Mouse (Mus musculus) heart, adult 2 months (tissue): ENCODE data around the gene Tcp11x2. TPM values are rescaled to one million over a fixed set of nuclear protein-coding genes. Genes with fewer than 3 reads are reported as not detected.

Source experiments
- DNase-seq, 2 experiments: peaks; one replicate each; pipeline ENCODE4 v3.0.0; 2021
- H3K27ac ChIP-seq: fragments of 200-600 bp; 2 replicates; pipeline ENCODE4 v1.8.1; 2022
- H3K27me3 ChIP-seq: fragments of 200-500 bp; 2 replicates; pipeline ENCODE4 v1.6.1; 2012; ENCODE audit warnings: mild to moderate bottlenecking, low read length, inconsistent platforms, mixed read lengths; ENCODE audit not compliant: control insufficient read depth, insufficient read depth
- H3K36me3 ChIP-seq: fragments of 200-500 bp; 2 replicates; pipeline ENCODE4 v1.6.1; 2012; ENCODE audit warnings: low read length, inconsistent platforms; ENCODE audit not compliant: control insufficient read depth, insufficient read depth
- H3K4me1 ChIP-seq: fragments of 200-500 bp; 2 replicates; pipeline ENCODE4 v1.6.1; 2011; ENCODE audit warnings: low read length; ENCODE audit not compliant: control insufficient read depth, insufficient read depth
- H3K4me3 ChIP-seq: fragments of 200-600 bp; 2 replicates; pipeline ENCODE4 v1.8.1; 2022
- H3K79me2 ChIP-seq: fragments of 200-500 bp; replicated peaks from 2 replicates; pipeline ENCODE4 v1.6.1; 2012; ENCODE audit warnings: mild to moderate bottlenecking, inconsistent platforms, low read length, moderate library complexity, mixed read lengths; ENCODE audit not compliant: control insufficient read depth, insufficient read depth
- H3K9ac ChIP-seq: fragments of 200-500 bp; 2 replicates; pipeline ENCODE4 v1.6.1; 2012; ENCODE audit warnings: low read depth, mild to moderate bottlenecking, control low read depth, inconsistent platforms, low read length, mixed read lengths
- CTCF ChIP-seq: fragments of 200-600 bp; IDR thresholded peaks from 2 replicates; pipeline ENCODE4 v1.8.1; 2022; ENCODE audit warnings: antibody characterized with exemption, mild to moderate bottlenecking, moderate library complexity
- EP300 ChIP-seq: fragments of 200-500 bp; IDR thresholded peaks from 2 replicates; pipeline ENCODE4 v1.6.1; 2011; ENCODE audit warnings: low read depth, low read length, control low read depth; ENCODE audit not compliant: insufficient read depth
- POLR2A ChIP-seq: fragments of 200-500 bp; IDR thresholded peaks from 2 replicates; pipeline ENCODE4 v1.6.1; 2011; ENCODE audit warnings: mild to moderate bottlenecking, low read depth, low read length, control low read depth; ENCODE audit not compliant: insufficient read depth
- WGBS: fragments of 180-500 bp; shearing (Covaris S2); methylation state at CpG from one replicate; pipeline ENCODE4 v1.1.7; 2018; 5-methylcytosine and 5-hydroxymethylcytosine counted together
- intact Hi-C: fragments of 180-260 bp; cut with DNase I; formaldehyde crosslinking; loops from one replicate; pipeline ENCODE4 v1.15.1; 2025
- polyA plus RNA-seq: library from polyadenylated mRNA; depleted of rRNA; stranded (reverse); fragments of >200 nt; gene quantifications from 2 replicates; pipeline ENCODE4 v1.2.3, GENCODE M21; 2012; rRNA removed
- total RNA-seq, 2 experiments: library from RNA; stranded (reverse); gene quantifications; 2 replicates each; pipeline ENCODE4 v1.2.3; 2021

The Tcp11x2 gene
- total and polyA plus RNA-seq, 3 experiments = not detected

- Histone ChIP-seq H3K4me1 (no peaks in the 10 kb centered on the region), H3K27ac (no peak within 1 kb of the TSS)
These were observed 66.0 kb downstream of the Tcp11x2 start, which contains the start of gene Prame for GRCm38 (mm10) chrX:135627605-135628004. TSS of gene Prame (minus strand) at chrX:135627705.

More at GRCm38 (mm10) chrX:135627605-135628004, 66.0 kb downstream of the Tcp11x2 start, which contains the start of gene Prame:
- Histone ChIP-seq H3K4me3 (no peak within 1 kb of the TSS), H3K27me3 (no peaks in the 10 kb centered on the region), H3K9ac (no peak within 1 kb of the TSS), H3K79me2 (no peaks in the 10 kb centered on the region), H3K36me3 (no peaks in the 10 kb centered on the region)
- 78% methylated on average over 11 of the region's 11 CpGs for WGBS
- TF ChIP-seq CTCF (no peak), EP300 (no peak), POLR2A (no peak)
- DNase-seq = no peak
- intact Hi-C loops = no loop called here

Other genes starting within 250 kb of the Tcp11x2 start
- not detected for gene AV320801, start 199.2 kb downstream of the Tcp11x2 start, total RNA-seq
- not detected in 2 replicates for gene AV320801, start 199.2 kb downstream of the Tcp11x2 start, polyA plus RNA-seq
- gene Nxf7, start 95.0 kb downstream of the Tcp11x2 start, total RNA-seq = under 1 TPM in 1 of 2 experiments, not detected in 1; 0.13 TPM
- not detected in 2 replicates for gene Nxf7, start 95.0 kb downstream of the Tcp11x2 start, polyA plus RNA-seq
- gene Prame, start 66.1 kb downstream of the Tcp11x2 start, total RNA-seq = not detected
- gene Prame, start 66.1 kb downstream of the Tcp11x2 start, polyA plus RNA-seq = not detected in 2 replicates
- not detected for gene Tmsb15a, start 31.5 kb upstream of the Tcp11x2 start, total RNA-seq
- gene Tmsb15a, start 31.5 kb upstream of the Tcp11x2 start, polyA plus RNA-seq = not detected in 2 replicates
- gene Armcx5, start 48.9 kb upstream of the Tcp11x2 start, total RNA-seq = 1 to 10 TPM; 4.9 to 6.5 TPM
- gene Armcx5, start 48.9 kb upstream of the Tcp11x2 start, polyA plus RNA-seq = 1.8 and 3.0 TPM in 2 replicates
- 10 to 100 TPM; 18.3 to 25.0 TPM for gene Gprasp1, start 48.9 kb upstream of the Tcp11x2 start, total RNA-seq
- 7.9 and 11.6 TPM in 2 replicates for gene Gprasp1, start 48.9 kb upstream of the Tcp11x2 start, polyA plus RNA-seq
- 10 to 100 TPM in 1 of 2 experiments, 1 to 10 TPM in 1; 9.0 to 16.2 TPM for gene Bhlhb9, start 103.8 kb upstream of the Tcp11x2 start, total RNA-seq
- gene Bhlhb9, start 103.8 kb upstream of the Tcp11x2 start, polyA plus RNA-seq = 4.7 and 6.6 TPM in 2 replicates
- 1 to 10 TPM; 1.2 to 3.5 TPM for gene Gprasp2, start 145.2 kb upstream of the Tcp11x2 start, total RNA-seq
- 1.9 and 2.1 TPM in 2 replicates for gene Gprasp2, start 145.2 kb upstream of the Tcp11x2 start, polyA plus RNA-seq